Mouse (Mus musculus): ENCODE measurements around the gene Tcp11l1. TPM values are rescaled to one million over a fixed set of nuclear protein-coding genes. Genes with fewer than 3 reads are reported as not detected.

The Tcp11l1 gene
- polyA plus RNA-seq (2014; fragmentation: Illumina TruSeq; extraction: RNeasy Lipid Tissue Mini Kit (QIAGEN cat#74804); ENCODE audit: low read depth, low replicate concordance): 10.3 TPM

DNA sequence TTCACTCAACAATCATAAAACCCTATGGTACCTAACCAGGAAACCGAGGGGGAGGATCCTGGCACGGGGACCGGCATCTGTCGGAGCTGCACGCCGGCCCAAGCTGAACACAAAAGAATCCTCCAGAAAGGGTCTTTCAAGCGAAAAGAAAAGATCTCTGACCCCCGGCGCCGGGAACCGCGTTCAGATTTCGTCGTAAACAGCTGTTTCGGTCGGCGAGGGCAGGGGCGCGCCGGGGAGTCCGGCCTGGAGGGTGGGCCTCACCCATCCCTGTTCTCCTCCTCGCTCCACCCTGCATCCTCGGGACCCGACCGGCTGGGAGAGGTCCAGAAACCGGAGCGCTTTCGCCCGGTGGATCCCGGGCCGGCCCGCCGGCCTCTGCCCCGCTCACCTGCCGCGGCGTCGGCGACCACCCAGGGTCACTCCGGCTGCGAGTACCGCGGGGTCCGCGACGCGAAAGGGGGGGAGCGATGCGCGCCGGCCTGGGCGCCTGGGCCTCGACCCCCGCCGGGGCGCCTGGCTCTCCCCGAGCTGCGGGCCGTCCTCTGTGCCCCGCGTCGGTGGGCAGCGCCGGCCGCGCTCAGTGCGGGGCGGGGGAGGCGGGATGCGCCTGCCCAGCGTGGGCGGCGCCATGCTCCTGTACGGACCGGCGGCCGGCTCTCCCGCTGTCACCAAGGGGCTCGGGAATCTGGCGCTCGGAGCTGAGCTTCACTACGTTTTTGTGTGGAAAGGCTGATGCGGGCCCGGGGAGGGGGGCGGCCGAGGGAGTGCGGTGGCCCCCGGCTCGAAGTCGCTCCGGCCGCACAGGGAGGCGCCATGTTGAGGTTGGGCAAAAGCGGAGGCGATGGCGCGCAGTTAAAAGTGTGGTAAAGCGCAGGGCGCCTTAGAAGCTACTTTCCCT is at the start of gene Tcp11l1:
Gene Tcp11l1 (minus strand): TSS at position 585 of the 901 bp plus-strand sequence.

DNA sequence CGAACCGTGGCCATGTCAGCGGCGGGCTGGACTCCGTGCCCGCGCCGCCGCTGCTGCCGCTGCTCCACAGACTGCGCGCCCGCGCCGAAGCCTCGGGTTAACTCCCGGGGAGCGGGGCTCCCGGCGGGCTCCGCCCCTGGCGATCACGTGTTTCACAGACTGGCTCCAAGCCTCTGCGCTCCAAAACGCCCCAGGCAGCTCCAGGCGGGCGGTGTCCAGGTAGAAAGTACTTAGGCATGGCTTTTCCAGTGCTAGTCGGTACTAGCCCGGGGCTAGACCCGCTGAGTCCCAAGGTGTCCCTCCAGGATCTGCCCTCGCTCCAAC is 30.7 kb upstream of the Tcp11l1 start, which contains the start of gene Depdc7:
Gene Depdc7 (minus strand): TSS at position 138 of the 324 bp plus-strand sequence.

DNA sequence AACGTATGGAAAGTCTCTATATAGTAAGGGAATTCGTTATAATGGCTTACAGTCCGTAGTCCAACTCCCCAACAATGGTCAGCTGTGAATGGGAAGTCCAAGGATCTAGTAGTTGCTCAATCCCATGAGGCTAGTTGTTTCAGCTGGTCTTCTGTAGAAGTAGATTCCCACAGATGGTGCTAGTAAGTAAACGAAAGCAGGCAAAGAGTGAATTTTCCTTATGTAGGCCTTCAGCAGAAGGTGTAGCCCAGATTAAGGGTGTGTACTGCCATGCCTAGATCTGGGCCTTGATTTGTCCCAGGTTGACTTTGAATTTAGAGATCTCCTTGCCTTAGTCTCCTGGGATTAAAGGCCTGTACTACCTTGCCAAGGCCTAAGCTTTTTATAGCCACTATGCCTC is 4.3 kb upstream of the Tcp11l1 start, which contains the start of gene Pin1rt1:
Gene Pin1rt1 (minus strand): TSS at position 101 of the 400 bp plus-strand sequence.

Other genes starting within 250 kb of the Tcp11l1 start
- gene Hipk3, start 217.7 kb downstream of the Tcp11l1 start, polyA plus RNA-seq (2014; fragmentation: Illumina TruSeq; extraction: RNeasy Lipid Tissue Mini Kit (QIAGEN cat#74804); ENCODE audit: low read depth, low replicate concordance): 45.7 TPM
- gene Cstf3, start 121.6 kb downstream of the Tcp11l1 start, polyA plus RNA-seq (2014; fragmentation: Illumina TruSeq; extraction: RNeasy Lipid Tissue Mini Kit (QIAGEN cat#74804); ENCODE audit: low read depth, low replicate concordance): 34.0 TPM
- gene Pin1rt1, start 4.2 kb upstream of the Tcp11l1 start, polyA plus RNA-seq (2014; fragmentation: Illumina TruSeq; extraction: RNeasy Lipid Tissue Mini Kit (QIAGEN cat#74804); ENCODE audit: low read depth, low replicate concordance): 0.72 TPM
- gene Depdc7, start 30.7 kb upstream of the Tcp11l1 start, polyA plus RNA-seq (2014; fragmentation: Illumina TruSeq; extraction: RNeasy Lipid Tissue Mini Kit (QIAGEN cat#74804); ENCODE audit: low read depth, low replicate concordance): 42.5 TPM
- 7.4 TPM for gene Qser1, start 104.6 kb upstream of the Tcp11l1 start, polyA plus RNA-seq (2014; fragmentation: Illumina TruSeq; extraction: RNeasy Lipid Tissue Mini Kit (QIAGEN cat#74804); ENCODE audit: low read depth, low replicate concordance)
- gene Prrg4, start 137.7 kb upstream of the Tcp11l1 start, polyA plus RNA-seq (2014; fragmentation: Illumina TruSeq; extraction: RNeasy Lipid Tissue Mini Kit (QIAGEN cat#74804); ENCODE audit: low read depth, low replicate concordance): 1.4 TPM
- 20.2 TPM for gene Ccdc73, start 155.6 kb upstream of the Tcp11l1 start, polyA plus RNA-seq (2014; fragmentation: Illumina TruSeq; extraction: RNeasy Lipid Tissue Mini Kit (QIAGEN cat#74804); ENCODE audit: low read depth, low replicate concordance)